Mouse (Mus musculus) heart, postnatal 0 days (tissue): ENCODE measurements at regions not wholly inside any gene's neighbourhood (a gene's known extent, or its start where the extent isn't known, plus 50 kb on each side); places are given as distances from the start of the nearest gene placed in this dataset.

Experiments
- CTCF ChIP-seq: IDR thresholded peaks from 2 replicates; pipeline ENCODE4 v1.5.1; 2016; ENCODE audit warnings: antibody characterized with exemption, control low read depth, low read depth
- EP300 ChIP-seq: IDR thresholded peaks from 2 replicates; pipeline ENCODE4 v1.6.1; 2016; ENCODE audit warnings: antibody characterized with exemption, low read depth

- TF ChIP-seq EP300 (no peak), CTCF (no peak)
Observed at GRCm38 (mm10) chr5:118881886-118882285, 321.4 kb downstream of the Med13l start.
